Mouse (Mus musculus): ENCODE data around the gene Gdnf.

Gdnf gene

GRCm38 (mm10) chr15:7810556-7811252 is at the start of gene Gdnf:
Gene Gdnf, plus strand, starts transcription at chr15:7810846.
- in situ Hi-C loops (cut with MboI, MseI), result no loop called here

GRCm38 (mm10) chr15:7767166-7767565 is 43.5 kb upstream of the Gdnf start:
- in situ Hi-C loops (cut with MboI, MseI), result no loop called here

GRCm38 (mm10) chr15:7772983-7773382 is 37.7 kb upstream of the Gdnf start:
- in situ Hi-C loops (cut with MboI, MseI), result no loop called here

- in situ Hi-C loops (cut with MboI, MseI), result no loop called here
These were observed 29.1 kb upstream of the Gdnf start for GRCm38 (mm10) chr15:7781517-7781916.

- in situ Hi-C loops (cut with MboI, MseI), result no loop called here
These were observed 730 bp upstream of the Gdnf start for GRCm38 (mm10) chr15:7809841-7810391.

GRCm38 (mm10) chr15:7811253-7811625 is 593 bp downstream of the Gdnf start:
- in situ Hi-C loops (cut with MboI, MseI), result no loop called here

GRCm38 (mm10) chr15:7811856-7812733 is 1.4 kb downstream of the Gdnf start:
- in situ Hi-C loops (cut with MboI, MseI), result no loop called here

- in situ Hi-C loops (cut with MboI, MseI), result no loop called here
These were observed 2.4 kb downstream of the Gdnf start for GRCm38 (mm10) chr15:7812872-7813530.

- in situ Hi-C loops (cut with MboI, MseI), result no loop called here
These were observed 3.1 kb downstream of the Gdnf start for GRCm38 (mm10) chr15:7813531-7814370.

GRCm38 (mm10) chr15:7814371-7814680 is 3.7 kb downstream of the Gdnf start:
- in situ Hi-C loops (cut with MboI, MseI), result no loop called here

- in situ Hi-C loops (cut with MboI, MseI), result no loop called here
These were observed 4.3 kb downstream of the Gdnf start for GRCm38 (mm10) chr15:7814917-7815316.

GRCm38 (mm10) chr15:7815521-7815944 is 4.9 kb downstream of the Gdnf start:
- in situ Hi-C loops (cut with MboI, MseI), result no loop called here

GRCm38 (mm10) chr15:7823886-7824285 is 13.2 kb downstream of the Gdnf start:
- in situ Hi-C loops (cut with MboI, MseI), result no loop called here

GRCm38 (mm10) chr15:7825530-7825929 is 14.9 kb downstream of the Gdnf start:
- in situ Hi-C loops (cut with MboI, MseI), result no loop called here

GRCm38 (mm10) chr15:7835404-7835803 is 24.8 kb downstream of the Gdnf start:
- in situ Hi-C loops (cut with MboI, MseI), result no loop called here

- in situ Hi-C loops (cut with MboI, MseI), result no loop called here
These were observed 27.6 kb downstream of the Gdnf start for GRCm38 (mm10) chr15:7838060-7838920.

GRCm38 (mm10) chr15:7838921-7839309 is 28.3 kb downstream of the Gdnf start:
- in situ Hi-C loops (cut with MboI, MseI), result no loop called here

GRCm38 (mm10) chr15:7841664-7842063 is 31.0 kb downstream of the Gdnf start:
- in situ Hi-C loops (cut with MboI, MseI), result no loop called here

- in situ Hi-C loops (cut with MboI, MseI), result no loop called here
These were observed 31.8 kb downstream of the Gdnf start for GRCm38 (mm10) chr15:7842398-7842797.

GRCm38 (mm10) chr15:7857418-7857817 is 46.8 kb downstream of the Gdnf start:
- in situ Hi-C loops (cut with MboI, MseI), result no loop called here

Measured in T-helper 17 cell (primary cell).